Mouse (Mus musculus) heart, postnatal 0 days (tissue): ENCODE measurements around the gene Nrn1l.

Source experiments
- CTCF ChIP-seq: IDR thresholded peaks from 2 replicates; pipeline ENCODE4 v1.5.1; 2016; ENCODE audit warnings: antibody characterized with exemption, control low read depth, low read depth
- EP300 ChIP-seq: IDR thresholded peaks from 2 replicates; pipeline ENCODE4 v1.6.1; 2016; ENCODE audit warnings: antibody characterized with exemption, low read depth

- TF ChIP-seq CTCF (no peak), EP300 (no peak)
These were observed 41.1 kb upstream of the Nrn1l start for GRCm38 (mm10) chr8:105852146-105852729.
